Mouse (Mus musculus) urinary bladder, postnatal 25 days (tissue): Measurements from ENCODE around the gene Sulf2.
A peak's percentile ranks its signal among the peaks of the same experiment; 100 is the strongest.

Experiments used
- DNase-seq: peaks from one replicate; pipeline ENCODE4 v3.0.0; 2022; ENCODE audit warnings: low spot score

Gene Sulf2

GRCm38 (mm10) chr2:166175552-166176136 is 20.2 kb upstream of the Sulf2 start:
- DNase-seq, result no peak

GRCm38 (mm10) chr2:166175145-166175544 is 19.7 kb upstream of the Sulf2 start:
- DNase-seq, result no peak

- DNase-seq, result no peak
Measured at GRCm38 (mm10) chr2:166173169-166173568, 17.7 kb upstream of the Sulf2 start.

GRCm38 (mm10) chr2:166170173-166170572 is 14.7 kb upstream of the Sulf2 start:
- no peak for DNase-seq

GRCm38 (mm10) chr2:166168868-166169267 is 13.4 kb upstream of the Sulf2 start:
- no peak for DNase-seq

- no peak for DNase-seq
Measured at GRCm38 (mm10) chr2:166167387-166167786, 11.9 kb upstream of the Sulf2 start.

GRCm38 (mm10) chr2:166165396-166165795 is 9.9 kb upstream of the Sulf2 start:
- DNase-seq, result no peak

GRCm38 (mm10) chr2:166164601-166165000 is 9.1 kb upstream of the Sulf2 start:
- DNase-seq, result no peak

- no peak for DNase-seq
Measured at GRCm38 (mm10) chr2:166163917-166164316, 8.5 kb upstream of the Sulf2 start.

- DNase-seq, result no peak
Measured at GRCm38 (mm10) chr2:166163252-166163651, 7.8 kb upstream of the Sulf2 start.

- no peak for DNase-seq
Measured at GRCm38 (mm10) chr2:166162160-166162559, 6.7 kb upstream of the Sulf2 start.

GRCm38 (mm10) chr2:166159276-166159675 is 3.8 kb upstream of the Sulf2 start:
- no peak for DNase-seq

GRCm38 (mm10) chr2:166157767-166158561 is 2.5 kb upstream of the Sulf2 start:
- DNase-seq, result no peak

- DNase-seq, result no peak
Measured at GRCm38 (mm10) chr2:166157144-166157543, 1.7 kb upstream of the Sulf2 start.

GRCm38 (mm10) chr2:166156122-166156521 is 659 bp upstream of the Sulf2 start:
- no peak for DNase-seq

- DNase-seq, result peak; percentile 51
Measured at GRCm38 (mm10) chr2:166154749-166155453, 562 bp downstream of the Sulf2 start.

- peak; percentile 69 for DNase-seq
Measured at GRCm38 (mm10) chr2:166153891-166154711, 1.4 kb downstream of the Sulf2 start.

GRCm38 (mm10) chr2:166153399-166153793 is 2.1 kb downstream of the Sulf2 start:
- DNase-seq, result no peak

- DNase-seq, result no peak
Measured at GRCm38 (mm10) chr2:166152734-166153398, 2.6 kb downstream of the Sulf2 start.

GRCm38 (mm10) chr2:166151510-166152473 is 3.7 kb downstream of the Sulf2 start:
- peak; percentile 80 for DNase-seq
